Mouse (Mus musculus): Measurements from ENCODE around the gene Ngp. TPM values are rescaled to one million over a fixed set of nuclear protein-coding genes. Genes with fewer than 3 reads are reported as not detected.

Gene Ngp
- polyA plus RNA-seq, 1 experiment from 2014 or later: 8.5 TPM

DNA sequence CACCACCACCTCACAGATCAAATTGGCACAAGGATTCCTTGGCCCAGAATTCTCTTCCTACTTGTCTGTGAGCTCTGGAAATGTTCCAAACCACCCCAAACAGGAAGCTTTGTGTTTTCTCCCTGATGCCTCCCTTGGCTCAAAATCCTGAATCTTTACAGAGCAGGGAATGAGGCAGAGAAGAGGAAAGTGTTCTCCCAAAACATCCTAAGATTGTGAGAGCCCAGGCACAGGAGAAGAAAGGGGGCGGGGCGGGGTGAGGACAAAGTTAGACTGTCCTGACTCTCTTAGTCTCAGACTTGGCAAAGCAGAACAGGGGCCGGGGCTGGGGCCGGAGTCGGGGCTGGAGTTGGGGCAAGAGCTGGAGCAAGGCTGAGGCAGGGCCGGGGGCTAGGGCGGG, 6.6 kb upstream of the Ngp start:
- WGBS: 73% methylated on average over 7 of the region's 7 CpGs
- no peak for ATAC-seq

DNA sequence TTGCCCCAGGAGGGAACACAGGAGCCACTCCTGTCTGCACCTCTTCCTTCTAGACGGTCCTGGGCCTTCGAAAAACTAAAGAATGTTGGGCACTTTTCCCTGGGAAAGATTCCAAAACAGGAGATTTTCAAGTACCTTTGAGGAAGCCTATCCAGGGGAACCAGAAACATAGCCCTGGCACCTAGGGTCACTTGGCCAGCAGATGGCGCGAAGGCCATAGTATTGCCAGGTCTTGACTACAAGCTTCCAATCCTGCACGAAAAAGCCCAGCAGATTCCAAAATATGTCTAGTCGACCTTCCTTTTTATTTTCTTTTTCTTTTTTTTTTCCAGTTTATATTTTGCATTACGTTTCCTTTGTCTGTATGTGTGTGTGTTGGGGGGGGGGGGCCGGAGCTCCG, 5.8 kb upstream of the Ngp start:
- 57% methylated on average over 9 of the region's 9 CpGs for WGBS
- Histone ChIP-seq H3K9ac (ENCODE audit: low read depth, low read length) (no peak overlapping the region), H3K27me3 (replicated peaks; ENCODE audit: control insufficient read depth, insufficient read depth, low read length) (no peaks in the 10 kb centered on the region), H3K4me1 (ENCODE audit: control insufficient read depth, insufficient read depth, low read length) (0 out of 2 replicates have a peak, but pooled peaks cover 2% of the 10 kb centered on the region), H3K9me3 (ENCODE audit: control insufficient read depth, low read length) (no peaks in the 10 kb centered on the region), H3K4me3 (ENCODE audit: low read length) (no peak overlapping the region), H3K36me3 (ENCODE audit: control insufficient read depth, insufficient read depth, low read length) (no peaks in the 10 kb centered on the region), H3K27ac (ENCODE audit: low read length) (no peak overlapping the region), H3K4me2 (ENCODE audit: low read depth, low read length) (no peak overlapping the region)
- ATAC-seq: no peak

More for the DNA sequence above, 6.6 kb upstream of the Ngp start:
- Histone ChIP-seq H3K9ac (ENCODE audit: low read depth, low read length) (no peak overlapping the region), H3K36me3 (ENCODE audit: control insufficient read depth, insufficient read depth, low read length) (no peaks in the 10 kb centered on the region), H3K27me3 (replicated peaks; ENCODE audit: control insufficient read depth, insufficient read depth, low read length) (no peaks in the 10 kb centered on the region), H3K4me2 (ENCODE audit: low read depth, low read length) (no peak overlapping the region), H3K9me3 (ENCODE audit: control insufficient read depth, low read length) (no peaks in the 10 kb centered on the region), H3K4me3 (ENCODE audit: low read length) (no peak overlapping the region), H3K27ac (ENCODE audit: low read length) (no peak overlapping the region), H3K4me1 (ENCODE audit: control insufficient read depth, insufficient read depth, low read length) (0 out of 2 replicates have a peak, but pooled peaks cover 2% of the 10 kb centered on the region)

DNA sequence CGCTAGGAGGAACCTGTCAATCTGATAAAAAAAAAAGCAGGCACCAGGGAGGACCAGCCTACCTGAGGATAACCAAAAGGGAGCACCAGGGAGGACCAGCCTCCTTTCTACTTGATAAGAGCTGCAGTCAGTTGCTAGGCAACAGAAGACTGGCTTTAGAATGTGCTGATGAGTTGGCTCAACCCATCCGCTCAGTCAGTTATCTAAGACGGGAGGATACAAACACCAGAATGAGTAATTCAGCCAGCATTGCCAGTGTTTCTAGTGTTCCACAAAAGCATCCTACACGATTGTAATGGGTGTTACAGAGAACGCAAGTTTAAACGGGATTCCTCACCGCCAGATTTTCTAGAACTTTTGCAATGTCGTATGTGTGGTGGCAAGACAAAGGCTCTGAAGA, 11.7 kb downstream of the Ngp start:
- Histone ChIP-seq H3K4me3 (ENCODE audit: low read length) (no peak overlapping the region), H3K4me2 (ENCODE audit: low read depth, low read length) (no peak overlapping the region), H3K27ac (ENCODE audit: low read length) (no peak overlapping the region), H3K9me3 (ENCODE audit: control insufficient read depth, low read length) (no peaks in the 10 kb centered on the region), H3K4me1 (ENCODE audit: control insufficient read depth, insufficient read depth, low read length) (no peaks in the 10 kb centered on the region), H3K9ac (ENCODE audit: low read depth, low read length) (no peak overlapping the region), H3K36me3 (ENCODE audit: control insufficient read depth, insufficient read depth, low read length) (0 out of 2 replicates have a peak, but pooled peaks cover 7% of the 10 kb centered on the region), H3K27me3 (replicated peaks; ENCODE audit: control insufficient read depth, insufficient read depth, low read length) (no peaks in the 10 kb centered on the region)
- no peak for ATAC-seq
- WGBS: 78% methylated on average over 8 of the region's 8 CpGs

DNA sequence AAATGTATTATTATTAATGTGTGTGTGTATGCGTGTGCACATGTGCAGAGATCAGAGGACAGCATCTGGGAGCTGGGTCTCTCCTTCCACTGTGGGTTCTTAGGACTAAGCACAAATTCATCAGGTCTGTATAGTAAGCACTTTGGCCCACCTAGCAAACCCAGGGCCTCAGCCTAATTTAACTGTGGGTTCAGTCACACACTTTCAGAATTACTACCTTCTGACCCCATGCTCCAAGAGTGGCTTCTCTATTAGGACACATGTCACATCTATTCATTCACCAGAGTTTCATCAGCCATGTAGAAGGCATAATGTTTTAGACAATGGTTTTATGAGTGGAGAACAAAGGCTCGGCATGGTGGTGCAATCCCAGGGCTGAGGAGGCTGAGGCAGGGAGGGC, 13.5 kb downstream of the Ngp start:
- Histone ChIP-seq H3K9ac (ENCODE audit: low read depth, low read length) (no peak overlapping the region), H3K4me1 (ENCODE audit: control insufficient read depth, insufficient read depth, low read length) (no peaks in the 10 kb centered on the region), H3K9me3 (ENCODE audit: control insufficient read depth, low read length) (no peaks in the 10 kb centered on the region), H3K36me3 (ENCODE audit: control insufficient read depth, insufficient read depth, low read length) (peaks cover 3% of the 10 kb centered on the region; the same call in 1 of the 2 replicates), H3K4me2 (ENCODE audit: low read depth, low read length) (no peak overlapping the region), H3K27me3 (replicated peaks; ENCODE audit: control insufficient read depth, insufficient read depth, low read length) (no peaks in the 10 kb centered on the region), H3K4me3 (ENCODE audit: low read length) (no peak overlapping the region), H3K27ac (ENCODE audit: low read length) (no peak overlapping the region)
- no peak for ATAC-seq
- 95% methylated on average over 2 of the region's 2 CpGs for WGBS

DNA sequence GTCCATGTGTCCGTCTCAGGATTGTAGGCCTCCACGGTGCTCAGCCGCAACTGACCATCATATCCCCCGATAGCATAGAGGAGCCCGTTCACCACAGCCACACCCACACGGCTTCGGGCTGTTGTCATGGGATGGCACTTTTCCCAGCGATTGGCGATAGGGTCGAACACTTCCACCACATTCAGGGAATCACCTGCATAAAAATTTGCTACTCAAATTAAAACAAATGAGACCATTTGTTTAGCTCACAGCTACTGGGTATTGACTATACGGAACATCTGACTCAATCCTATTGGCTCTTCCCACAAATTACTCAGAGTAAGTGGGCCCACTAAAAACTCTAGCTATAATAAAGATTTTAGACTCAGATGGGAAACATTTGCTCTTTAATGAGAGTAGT, 16.5 kb downstream of the Ngp start:
- 93% methylated on average over 11 of the region's 11 CpGs for WGBS
- Histone ChIP-seq H3K4me2 (ENCODE audit: low read depth, low read length) (no peak overlapping the region), H3K36me3 (ENCODE audit: control insufficient read depth, insufficient read depth, low read length) (no peaks in the 10 kb centered on the region; the same call in 1 of the 2 replicates), H3K27ac (ENCODE audit: low read length) (no peak overlapping the region), H3K9ac (ENCODE audit: low read depth, low read length) (no peak overlapping the region), H3K9me3 (ENCODE audit: control insufficient read depth, low read length) (no peaks in the 10 kb centered on the region), H3K4me1 (ENCODE audit: control insufficient read depth, insufficient read depth, low read length) (no peaks in the 10 kb centered on the region), H3K4me3 (ENCODE audit: low read length) (no peak overlapping the region), H3K27me3 (replicated peaks; ENCODE audit: control insufficient read depth, insufficient read depth, low read length) (no peaks in the 10 kb centered on the region)
- no peak for ATAC-seq

DNA sequence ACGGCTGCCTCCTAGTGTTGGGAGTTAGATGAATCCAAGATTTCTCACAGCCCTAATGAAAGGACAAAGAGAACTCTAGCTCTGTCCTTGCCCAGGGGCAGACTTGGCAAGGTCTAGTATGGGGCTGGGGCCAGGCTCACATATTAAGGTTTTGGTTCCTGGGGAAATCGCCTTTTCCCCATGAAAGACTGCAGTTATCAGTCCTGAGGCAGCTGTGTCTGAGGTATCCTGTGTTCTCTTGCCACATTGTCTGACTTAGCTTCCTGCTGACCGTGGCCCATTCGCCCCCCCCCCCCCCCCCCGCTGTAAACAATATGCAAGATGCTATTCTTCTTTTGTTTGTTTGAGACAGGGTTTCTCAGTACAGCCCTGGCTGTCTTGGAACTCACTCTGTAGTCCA, 20.5 kb downstream of the Ngp start:
- 45% methylated on average over 4 of the region's 5 CpGs for WGBS
- no peak overlapping the region for H3K9ac ChIP-seq (ENCODE audit: low read depth, low read length)
- H3K4me1 ChIP-seq (ENCODE audit: control insufficient read depth, insufficient read depth, low read length): no peaks in the 10 kb centered on the region
- no peak overlapping the region for H3K27ac ChIP-seq (ENCODE audit: low read length)
- no peak for ATAC-seq
- H3K27me3 ChIP-seq (replicated peaks; ENCODE audit: control insufficient read depth, insufficient read depth, low read length): no peaks in the 10 kb centered on the region
- no peak overlapping the region for H3K4me3 ChIP-seq (ENCODE audit: low read length)
- H3K9me3 ChIP-seq (ENCODE audit: control insufficient read depth, low read length): no peaks in the 10 kb centered on the region
- no peak overlapping the region for H3K4me2 ChIP-seq (ENCODE audit: low read depth, low read length)
- no peaks in the 10 kb centered on the region; the same call in 1 of the 2 replicates for H3K36me3 ChIP-seq (ENCODE audit: control insufficient read depth, insufficient read depth, low read length)

DNA sequence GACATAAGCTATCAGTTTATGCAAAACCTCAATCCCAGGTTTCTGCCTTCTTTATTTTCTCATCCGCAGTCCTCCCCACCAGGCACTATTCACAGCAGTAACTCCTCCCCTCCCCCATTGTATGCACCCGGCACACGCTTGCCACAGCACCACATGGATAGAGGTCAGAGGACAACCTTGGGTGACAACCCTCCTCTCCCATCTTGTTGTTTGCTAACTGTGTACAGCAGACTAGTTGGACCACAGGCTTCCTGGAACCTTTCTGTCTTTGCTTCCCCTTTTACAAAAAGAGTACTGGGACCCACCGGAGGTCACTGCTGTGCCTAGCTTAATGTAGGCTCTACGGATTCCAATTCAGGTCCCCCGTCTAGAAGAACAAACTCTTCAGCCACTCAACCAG, 21.0 kb downstream of the Ngp start:
- no peak for ATAC-seq
- no peak overlapping the region for H3K9ac ChIP-seq (ENCODE audit: low read depth, low read length)

DNA sequence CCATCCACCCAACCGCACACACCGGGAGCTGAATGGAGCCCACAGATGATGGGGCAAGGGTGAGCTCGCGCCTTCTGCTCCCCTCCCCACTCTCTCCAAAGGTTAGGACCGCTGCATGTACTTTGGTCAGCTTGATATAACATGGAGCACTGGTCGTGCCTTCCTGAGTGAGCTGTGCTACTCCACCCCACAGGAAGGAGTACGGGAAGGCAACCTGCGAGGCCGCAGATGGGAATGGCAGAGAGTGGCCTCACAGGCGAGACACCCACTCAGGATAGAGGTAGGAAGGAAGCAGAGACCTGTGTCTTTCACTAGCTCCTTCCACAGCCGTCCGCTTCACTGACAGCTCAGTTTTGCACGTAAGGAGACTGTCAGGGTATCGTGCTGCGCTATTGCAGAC, 28.8 kb downstream of the Ngp start:
- Histone ChIP-seq H3K4me2 (ENCODE audit: low read depth, low read length) (no peak overlapping the region), H3K4me3 (ENCODE audit: low read length) (no peak overlapping the region), H3K4me1 (ENCODE audit: control insufficient read depth, insufficient read depth, low read length) (0 out of 2 replicates have a peak, but pooled peaks cover 2% of the 10 kb centered on the region), H3K27me3 (replicated peaks; ENCODE audit: control insufficient read depth, insufficient read depth, low read length) (no peaks in the 10 kb centered on the region), H3K9me3 (ENCODE audit: control insufficient read depth, low read length) (no peaks in the 10 kb centered on the region), H3K27ac (ENCODE audit: low read length) (no peak overlapping the region), H3K36me3 (ENCODE audit: control insufficient read depth, insufficient read depth, low read length) (no peaks in the 10 kb centered on the region), H3K9ac (ENCODE audit: low read depth, low read length) (no peak overlapping the region)
- ATAC-seq: peak; percentile 42; the same call in 1 of the 2 replicates
- 81% methylated on average over 15 of the region's 15 CpGs for WGBS

More for the DNA sequence above, 21.0 kb downstream of the Ngp start:
- Histone ChIP-seq H3K27ac (ENCODE audit: low read length) (no peak overlapping the region), H3K36me3 (ENCODE audit: control insufficient read depth, insufficient read depth, low read length) (no peaks in the 10 kb centered on the region; the same call in 1 of the 2 replicates), H3K9me3 (ENCODE audit: control insufficient read depth, low read length) (no peaks in the 10 kb centered on the region), H3K4me2 (ENCODE audit: low read depth, low read length) (no peak overlapping the region), H3K27me3 (replicated peaks; ENCODE audit: control insufficient read depth, insufficient read depth, low read length) (no peaks in the 10 kb centered on the region), H3K4me1 (ENCODE audit: control insufficient read depth, insufficient read depth, low read length) (no peaks in the 10 kb centered on the region), H3K4me3 (ENCODE audit: low read length) (no peak overlapping the region)
- WGBS: 85% methylated on average over 6 of the region's 6 CpGs

DNA sequence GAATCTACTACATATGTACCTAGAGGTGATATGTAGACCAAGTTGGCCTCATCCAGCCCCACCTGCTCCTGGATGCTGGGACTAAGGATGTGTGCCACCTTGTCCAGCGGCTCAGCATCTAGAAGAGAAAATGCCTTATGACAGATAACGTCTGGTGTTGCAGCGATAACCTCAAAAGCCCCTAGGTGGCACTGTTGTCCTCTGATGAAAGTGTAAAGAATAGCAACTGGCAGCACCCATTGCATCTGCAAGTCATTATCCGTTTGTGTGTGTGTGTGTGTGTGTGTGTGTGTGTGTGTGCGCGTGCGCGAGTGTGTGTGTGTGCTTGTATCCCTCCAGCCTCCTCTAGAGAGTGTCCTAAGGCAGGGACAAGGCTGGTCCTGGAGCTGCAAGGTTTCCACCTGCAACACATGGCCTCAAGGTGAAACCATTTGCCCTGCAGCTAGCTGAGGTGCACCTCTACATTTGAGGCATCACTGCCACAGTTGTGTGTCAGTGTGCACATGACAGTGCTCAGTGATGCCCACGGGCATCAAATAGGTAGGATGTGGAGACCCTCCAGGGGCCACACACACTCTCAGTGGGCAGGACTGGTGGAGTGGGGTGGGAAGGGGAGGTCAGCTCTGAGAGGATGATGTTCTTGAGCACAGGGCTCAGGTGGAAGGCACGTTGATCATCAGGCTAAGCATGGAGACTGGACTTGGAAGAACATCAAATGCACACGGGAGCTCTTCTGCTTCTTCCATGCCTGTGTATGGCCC, 29.5 kb downstream of the Ngp start:
- Histone ChIP-seq H3K4me2 (ENCODE audit: low read depth, low read length) (no peak overlapping the region), H3K27ac (ENCODE audit: low read length) (no peak overlapping the region), H3K9me3 (ENCODE audit: control insufficient read depth, low read length) (no peaks in the 10 kb centered on the region), H3K4me1 (ENCODE audit: control insufficient read depth, insufficient read depth, low read length) (0 out of 2 replicates have a peak, but pooled peaks cover 2% of the 10 kb centered on the region), H3K36me3 (ENCODE audit: control insufficient read depth, insufficient read depth, low read length) (no peaks in the 10 kb centered on the region), H3K4me3 (ENCODE audit: low read length) (no peak overlapping the region), H3K9ac (ENCODE audit: low read depth, low read length) (no peak overlapping the region), H3K27me3 (replicated peaks; ENCODE audit: control insufficient read depth, insufficient read depth, low read length) (no peaks in the 10 kb centered on the region)
- ATAC-seq: peak; percentile 55
- 27% methylated on average over 11 of the region's 11 CpGs for WGBS

Data from intestine, embryonic 16.5 days (tissue).